Mouse (Mus musculus): ENCODE measurements around the gene Mmp25. TPM values are rescaled to one million over a fixed set of nuclear protein-coding genes. Genes with fewer than 3 reads are reported as not detected.

Gene Mmp25
- total RNA-seq, 2 experiments from 2014 or later, result 1.1 to 1.5 TPM

Other genes starting within 250 kb of the Mmp25 start
- gene Vmn2r117, start 165.6 kb downstream of the Mmp25 start, total RNA-seq (2021), result not detected
- gene Zfp213, start 81.0 kb downstream of the Mmp25 start, total RNA-seq (2021), result 1 to 10 TPM; 6.6 to 6.7 TPM
- 10 to 100 TPM; 29.3 to 33.8 TPM for gene Zfp13, start 45.8 kb downstream of the Mmp25 start, total RNA-seq (2021)
- not detected for gene Zscan10, start 44.4 kb downstream of the Mmp25 start, total RNA-seq (2021)
- gene Bicdl2, start 15.2 kb upstream of the Mmp25 start, total RNA-seq (2021), result not detected
- 100 to 1,000 TPM; 149 to 154 TPM for gene Hcfc1r1, start 28.3 kb upstream of the Mmp25 start, total RNA-seq (2021)
- gene Thoc6, start 28.6 kb upstream of the Mmp25 start, total RNA-seq (2021), result 1 to 10 TPM; 8.7 to 9.9 TPM
- gene Tnfrsf12a, start 32.2 kb upstream of the Mmp25 start, total RNA-seq (2021), result 1 to 10 TPM; 3.3 to 4.1 TPM
- gene Cldn6, start 34.0 kb upstream of the Mmp25 start, total RNA-seq (2021), result not detected
- not detected for gene Cldn9, start 38.7 kb upstream of the Mmp25 start, total RNA-seq (2021)
- under 1 TPM; 0.11 to 0.61 TPM for gene 1520401A03Rik, start 77.5 kb upstream of the Mmp25 start, total RNA-seq (2021)
- 1 to 10 TPM; 6.5 to 7.2 TPM for gene Pkmyt1, start 81.1 kb upstream of the Mmp25 start, total RNA-seq (2021)
- gene Paqr4, start 95.6 kb upstream of the Mmp25 start, total RNA-seq (2021), result 10 to 100 TPM; 55.8 to 57.7 TPM
- gene Kremen2, start 100.6 kb upstream of the Mmp25 start, total RNA-seq (2021), result under 1 TPM in 1 of 2 experiments, not detected in 1; 0.36 TPM
- gene Flywch1, start 126.3 kb upstream of the Mmp25 start, total RNA-seq (2021), result 100 to 1,000 TPM; 125 to 133 TPM
- gene Flywch2, start 140.8 kb upstream of the Mmp25 start, total RNA-seq (2021), result 10 to 100 TPM; 26.9 to 32.1 TPM
- 100 to 1,000 TPM; 555 to 572 TPM for gene Srrm2, start 145.3 kb upstream of the Mmp25 start, total RNA-seq (2021)
- gene Elob, start 183.9 kb upstream of the Mmp25 start, total RNA-seq (2021), result 100 to 1,000 TPM; 389 to 390 TPM
- not detected for gene Prss33, start 190.8 kb upstream of the Mmp25 start, total RNA-seq (2021)
- gene Prss32, start 198.6 kb upstream of the Mmp25 start, total RNA-seq (2021), result not detected
- gene Prss41, start 198.9 kb upstream of the Mmp25 start, total RNA-seq (2021), result 1 to 10 TPM; 1.9 to 2.8 TPM
- not detected for gene Prss21, start 222.8 kb upstream of the Mmp25 start, total RNA-seq (2021)
- gene Dcpp1, start 235.6 kb upstream of the Mmp25 start, total RNA-seq (2021), result not detected
- gene Dcpp2, start 235.6 kb upstream of the Mmp25 start, total RNA-seq (2021), result not detected

All from left cerebral cortex, postnatal 10 days (tissue).